Mouse (Mus musculus) midbrain, postnatal 0 days (tissue): ENCODE data around the gene Vps4a. TPM values are rescaled to one million over a fixed set of nuclear protein-coding genes. Genes with fewer than 3 reads are reported as not detected.
A peak's percentile ranks its signal among the peaks of the same experiment; 100 is the strongest.
"Not testable (repeated sequence)": the region's sequence is repeated elsewhere in the genome, so short reads cannot be mapped to it uniquely, and the experiment has no call there.

Source experiments
- ATAC-seq: fragments of 200-750 bp; cut with Nextera tagmentation; 2 replicates; pipeline ENCODE4 v1.8.0; 2017; ENCODE audit warnings: moderate number of reproducible peaks, mild to moderate bottlenecking, moderate TSS enrichment, moderate library complexity; ENCODE audit not compliant: low FRiP score
- DNase-seq: peaks from one replicate; pipeline ENCODE4 v3.0.0-alpha.2; 2015; ENCODE audit warnings: low spot score
- H3K27ac ChIP-seq: fragments of 300-500 bp; sonication (generic); 2 replicates; pipeline ENCODE4 v1.5.1; 2014; ENCODE audit warnings: low read depth, mild to moderate bottlenecking, low read length, mixed read lengths
- H3K27me3 ChIP-seq: fragments of 300-500 bp; sonication (generic); 2 replicates; pipeline ENCODE4 v1.6.1; 2014; ENCODE audit warnings: low read length, control low read depth, mixed read lengths; ENCODE audit not compliant: insufficient read depth
- H3K36me3 ChIP-seq: fragments of 300-500 bp; sonication (generic); 2 replicates; pipeline ENCODE4 v1.6.1; 2014; ENCODE audit warnings: low read length, control low read depth, mixed read lengths; ENCODE audit not compliant: insufficient read depth
- H3K4me1 ChIP-seq: fragments of 300-500 bp; sonication (generic); 2 replicates; pipeline ENCODE4 v1.6.1; 2014; ENCODE audit warnings: mild to moderate bottlenecking, control low read depth, antibody characterized with exemption, low read length, mixed read lengths; ENCODE audit not compliant: insufficient read depth
- H3K4me2 ChIP-seq: fragments of 300-500 bp; sonication (generic); 2 replicates; pipeline ENCODE4 v1.6.1; 2014; ENCODE audit warnings: low read depth, mild to moderate bottlenecking, low read length, mixed read lengths; ENCODE audit not compliant: poor library complexity, severe bottlenecking
- H3K4me3 ChIP-seq: fragments of 300-500 bp; sonication (generic); 2 replicates; pipeline ENCODE4 v1.5.1; 2014; ENCODE audit warnings: low read depth, mild to moderate bottlenecking, low read length, moderate library complexity
- H3K9ac ChIP-seq: fragments of 300-500 bp; sonication (generic); replicated peaks from 2 replicates; pipeline ENCODE4 v1.6.1; 2014; ENCODE audit warnings: mild to moderate bottlenecking, low read length, moderate library complexity, mixed read lengths; ENCODE audit not compliant: poor library complexity, severe bottlenecking
- H3K9me3 ChIP-seq: fragments of 300-500 bp; sonication (generic); 2 replicates; pipeline ENCODE4 v1.6.1; 2016; ENCODE audit warnings: low read length, control low read depth
- CTCF ChIP-seq: IDR thresholded peaks from 2 replicates; pipeline ENCODE4 v1.5.1; 2016; ENCODE audit warnings: antibody characterized with exemption, mild to moderate bottlenecking
- WGBS: fragments of 180-500 bp; shearing (Covaris S2); extraction: QIAGEN DNeasy Blood & Tissue Kit; methylation state at CpG from one replicate; pipeline ENCODE4 v1.1.7; 2014; 5-methylcytosine and 5-hydroxymethylcytosine counted together
- polyA plus RNA-seq: library from polyadenylated mRNA; unstranded; fragments of >200 nt; fragmentation: Nextera tagmentation; extraction: Ambion mirVana; gene quantifications from 2 replicates; pipeline ENCODE4 v1.2.1, GENCODE M21; 2015
- total RNA-seq: library from RNA; depleted of rRNA; stranded (reverse); fragments of >200 nt; gene quantifications from 2 replicates; pipeline ENCODE4 v1.2.3, GENCODE M21; 2014

Vps4a gene
- total and polyA plus RNA-seq, 2 experiments from 2014 or later: 111 to 166 TPM

GRCm38 (mm10) chr8:107023479-107023878 lies 7.5 kb upstream of the Vps4a start:
- Histone ChIP-seq H3K9ac (no peak overlapping the region), H3K27ac (no peak overlapping the region), H3K27me3 (no peaks in the 10 kb centered on the region), H3K4me3 (no peak overlapping the region), H3K9me3 (no peaks in the 10 kb centered on the region), H3K36me3 (no peaks in the 10 kb centered on the region), H3K4me2 (no peak overlapping the region), H3K4me1 (no peaks in the 10 kb centered on the region)
- TF ChIP-seq CTCF: no peak
- 95% methylated on average over 8 of the region's 8 CpGs for WGBS
- ATAC-seq (no peak), DNase-seq (no peak)

GRCm38 (mm10) chr8:107029310-107029709 lies 1.7 kb upstream of the Vps4a start:
- 82% methylated on average over 3 of the region's 3 CpGs for WGBS
- 0 out of 2 replicates have a peak, but pooled peaks cover under 1% of the 10 kb centered on the region for H3K36me3 ChIP-seq
- no peak overlapping the region for H3K4me3 ChIP-seq
- H3K4me1 ChIP-seq: peaks cover 7% of the 10 kb centered on the region
- no peaks in the 10 kb centered on the region for H3K27me3 ChIP-seq
- no peak overlapping the region for H3K4me2 ChIP-seq
- H3K9ac ChIP-seq: no peak overlapping the region
- ATAC-seq: no peak
- H3K9me3 ChIP-seq: no peaks in the 10 kb centered on the region
- no peak overlapping the region for H3K27ac ChIP-seq
- no peak for TF ChIP-seq CTCF
- DNase-seq: no peak

- H3K27me3 ChIP-seq: no peaks in the 10 kb centered on the region
- no peak overlapping the region for H3K4me2 ChIP-seq
- H3K27ac ChIP-seq: no peak overlapping the region
- WGBS: 76% methylated on average over 5 of the region's 5 CpGs
- no peak for TF ChIP-seq CTCF
- H3K9me3 ChIP-seq: no peaks in the 10 kb centered on the region
- H3K4me1 ChIP-seq: peaks cover 7% of the 10 kb centered on the region
- DNase-seq (no peak), ATAC-seq (no peak)
- no peak overlapping the region for H3K9ac ChIP-seq
- H3K4me3 ChIP-seq: no peak overlapping the region
- 0 out of 2 replicates have a peak, but pooled peaks cover 2% of the 10 kb centered on the region for H3K36me3 ChIP-seq
Measured at GRCm38 (mm10) chr8:107030058-107030457, 964 bp upstream of the Vps4a start.

GRCm38 (mm10) chr8:107031577-107032090 lies 612 bp downstream of the Vps4a start:
- DNase-seq (no peak), ATAC-seq (no peak)
- under 1% methylated on average over 34 of the region's 40 CpGs for WGBS
- H3K4me2 ChIP-seq: peak overlapping the region; percentile 73
- H3K9me3 ChIP-seq: no peaks in the 10 kb centered on the region
- peak overlapping the region; percentile 98 for H3K4me3 ChIP-seq
- peaks cover 7% of the 10 kb centered on the region for H3K4me1 ChIP-seq
- TF ChIP-seq CTCF: no peak
- peak overlapping the region; percentile 73 for H3K27ac ChIP-seq
- no peaks in the 10 kb centered on the region for H3K27me3 ChIP-seq
- H3K36me3 ChIP-seq: 0 out of 2 replicates have a peak, but pooled peaks cover 6% of the 10 kb centered on the region
- peak overlapping the region; percentile 95 for H3K9ac ChIP-seq

GRCm38 (mm10) chr8:107033609-107034008 lies 2.6 kb downstream of the Vps4a start:
- ATAC-seq, H3K27ac ChIP-seq, H3K36me3 ChIP-seq, H3K4me2 ChIP-seq, H3K4me1 ChIP-seq, H3K9me3 ChIP-seq, DNase-seq, H3K27me3 ChIP-seq, H3K9ac ChIP-seq, H3K4me3 ChIP-seq: not testable (repeated sequence)
- 86% methylated on average over 2 of the region's 2 CpGs for whole genome bisulfite sequencing

- Histone ChIP-seq H3K27me3 (no peaks in the 10 kb centered on the region), H3K9me3 (no peaks in the 10 kb centered on the region), H3K4me3 (no peak overlapping the region), H3K4me2 (no peak overlapping the region), H3K9ac (no peak overlapping the region), H3K36me3 (peaks cover 26% of the 10 kb centered on the region), H3K27ac (no peak overlapping the region), H3K4me1 (peaks cover 7% of the 10 kb centered on the region)
- DNase-seq (no peak), ATAC-seq (no peak)
- TF ChIP-seq CTCF: no peak
- WGBS: 94% methylated on average over 3 of the region's 3 CpGs
Measured at GRCm38 (mm10) chr8:107035641-107036040, 4.6 kb downstream of the Vps4a start.
